Mouse (Mus musculus) right cerebral cortex, postnatal 36 days (tissue): ENCODE data around the gene Irf4.
A peak's percentile ranks its signal among the peaks of the same experiment; 100 is the strongest.

ENCODE experiments used
- DNase-seq, 2 experiments: peaks; one replicate each; pipeline ENCODE4 v3.0.0; 2022; ENCODE audit warnings: low spot score in 2 of 2, mixed read lengths in 1 of 2

The Irf4 gene

DNA sequence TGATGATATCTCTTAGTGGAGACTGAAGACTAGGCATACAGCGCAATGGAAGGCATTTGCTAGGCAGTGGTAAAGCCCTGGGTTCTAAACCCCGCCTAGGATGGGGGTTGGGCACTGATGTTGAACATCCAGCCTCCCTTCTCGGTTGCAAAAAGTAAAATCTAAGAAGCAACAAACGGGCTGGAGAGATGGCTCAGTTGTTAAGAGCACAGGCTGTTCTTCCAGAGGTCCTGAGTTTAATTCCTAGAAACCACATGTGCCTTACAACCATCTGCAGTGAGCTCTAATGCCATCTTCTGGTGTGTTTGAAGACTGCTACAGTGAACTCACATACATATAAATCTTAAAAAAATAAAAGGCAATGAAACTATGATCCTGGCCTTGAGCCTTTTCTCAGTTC is 13.2 kb downstream of the Irf4 start:
- no peak for DNase-seq

GRCm38 (mm10) chr13:30764014-30764740 is 15.2 kb downstream of the Irf4 start:
- DNase-seq, result no peak

- DNase-seq, result no peak
Observed at GRCm38 (mm10) chr13:30765906-30766305, 16.9 kb downstream of the Irf4 start.

DNA sequence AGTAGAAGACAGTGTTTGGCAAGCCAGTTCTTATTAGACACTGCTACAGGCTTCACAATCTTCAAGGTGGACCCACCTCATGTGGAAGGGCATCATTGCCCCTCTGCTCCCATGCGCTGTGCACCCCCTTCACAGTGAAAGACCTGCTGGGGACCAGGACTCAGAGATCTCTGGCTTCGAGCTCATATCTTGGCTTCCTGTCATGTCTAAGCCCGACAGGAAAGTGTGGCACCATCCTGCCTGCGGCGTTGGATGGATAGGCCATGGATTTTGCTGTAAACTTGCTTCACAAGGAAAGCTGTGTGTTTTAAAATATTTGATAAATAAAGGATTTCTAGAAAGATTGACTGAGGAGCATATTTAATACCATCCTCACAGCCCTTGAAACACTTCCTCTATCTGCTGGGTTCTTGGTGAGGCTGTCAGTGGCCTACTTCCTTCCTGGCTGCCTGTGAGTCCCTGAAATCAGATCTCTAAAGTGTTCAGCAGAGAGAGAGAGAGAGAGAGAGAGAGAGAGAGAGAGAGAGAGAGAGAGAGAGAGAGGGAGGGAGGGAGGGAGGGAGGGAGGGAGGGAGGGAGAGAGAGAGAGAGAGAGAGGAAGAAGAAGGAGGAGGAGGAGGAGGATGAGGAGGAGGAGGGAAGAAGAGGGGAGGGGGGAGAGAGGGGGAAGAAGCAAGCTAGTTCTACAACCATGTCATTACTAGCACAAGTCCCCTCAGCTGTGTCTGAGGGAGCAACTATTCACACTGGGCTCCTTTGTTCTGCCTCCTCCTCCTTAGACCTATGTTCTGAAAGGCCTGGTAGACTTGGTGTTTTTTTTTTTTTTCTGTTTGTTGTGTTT is 17.8 kb downstream of the Irf4 start:
- no peak for DNase-seq

DNA sequence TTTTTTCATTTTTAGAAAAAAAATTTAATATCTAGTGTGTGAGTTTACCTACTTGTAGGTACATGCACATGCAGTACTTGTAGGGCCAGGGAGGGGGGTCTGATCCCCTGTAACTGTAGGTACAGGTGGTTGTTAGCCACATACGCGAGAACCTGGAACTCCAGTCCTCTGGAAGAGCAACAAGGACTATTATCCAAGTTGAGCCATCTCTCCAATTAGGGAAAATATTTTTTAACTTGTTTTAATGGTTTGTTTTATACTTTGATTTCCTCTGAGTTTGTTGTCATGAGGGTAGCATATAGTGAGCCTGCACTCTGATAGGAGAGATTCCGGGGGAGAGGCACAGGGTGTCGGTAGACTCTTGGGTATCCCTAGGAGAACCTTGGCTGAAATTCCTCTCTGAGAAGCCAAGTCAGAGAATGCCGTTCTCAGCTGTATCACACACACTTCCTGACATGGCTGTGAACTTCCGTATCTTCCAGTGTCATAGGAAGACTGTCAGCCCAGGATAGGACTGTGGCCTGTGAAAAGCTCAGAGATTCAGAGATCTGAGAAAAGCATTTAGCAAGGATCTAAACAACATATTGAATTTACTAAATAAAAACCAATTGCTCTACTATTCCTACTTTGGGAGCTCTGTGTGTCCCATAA is 18.6 kb downstream of the Irf4 start:
- no peak for DNase-seq

DNA sequence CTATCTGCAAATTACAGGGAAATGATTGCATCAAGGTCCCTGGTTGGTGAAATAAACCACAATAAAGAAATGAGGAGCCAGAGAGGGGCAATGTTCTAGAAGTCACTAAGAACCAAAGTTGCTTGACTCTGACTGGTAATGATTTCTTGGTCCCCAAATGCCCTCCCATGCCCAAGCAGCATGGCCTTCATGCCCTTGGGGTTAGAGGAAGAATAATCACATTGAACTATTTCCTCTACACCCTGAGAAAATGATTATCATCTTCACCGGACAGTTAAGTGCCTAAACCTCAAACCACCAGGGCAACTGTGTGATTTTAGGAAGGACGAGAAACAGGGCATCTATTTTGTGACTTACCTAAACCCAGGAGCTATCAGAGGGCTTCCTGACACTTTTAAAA is 27.0 kb downstream of the Irf4 start:
- no peak for DNase-seq

DNA sequence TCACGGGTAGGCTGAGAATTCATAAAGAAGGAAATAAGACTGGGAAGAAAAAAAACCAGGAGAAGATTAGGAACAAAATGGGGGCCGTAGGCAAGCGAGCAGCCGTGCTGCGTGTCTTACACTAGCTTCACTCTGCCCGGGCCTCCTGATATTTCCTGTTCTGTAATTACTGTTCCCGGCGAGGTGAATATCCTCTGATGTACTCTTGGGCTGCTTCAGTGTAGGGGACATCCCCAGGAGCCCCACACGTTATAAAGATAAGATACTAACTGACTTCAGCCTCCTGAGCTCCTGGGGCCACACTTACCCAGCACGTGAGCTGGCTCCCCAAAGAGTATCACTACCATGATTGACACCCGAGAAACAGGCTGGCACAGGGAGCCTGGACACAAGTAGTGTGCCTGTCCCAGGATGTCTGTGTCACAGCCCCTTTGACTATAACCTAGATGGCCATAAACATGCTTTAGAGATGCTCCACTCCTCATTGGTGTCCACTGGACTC is 28.7 kb downstream of the Irf4 start:
- no peak for DNase-seq

- DNase-seq, result no peak
Observed at GRCm38 (mm10) chr13:30781905-30782304, 32.9 kb downstream of the Irf4 start.

GRCm38 (mm10) chr13:30782419-30782818 is 33.4 kb downstream of the Irf4 start:
- no peak for DNase-seq

GRCm38 (mm10) chr13:30785423-30786040 is 36.5 kb downstream of the Irf4 start:
- DNase-seq, result no peak

GRCm38 (mm10) chr13:30786235-30787035 is 37.4 kb downstream of the Irf4 start:
- peak; percentile 75 to 89 for DNase-seq

DNA sequence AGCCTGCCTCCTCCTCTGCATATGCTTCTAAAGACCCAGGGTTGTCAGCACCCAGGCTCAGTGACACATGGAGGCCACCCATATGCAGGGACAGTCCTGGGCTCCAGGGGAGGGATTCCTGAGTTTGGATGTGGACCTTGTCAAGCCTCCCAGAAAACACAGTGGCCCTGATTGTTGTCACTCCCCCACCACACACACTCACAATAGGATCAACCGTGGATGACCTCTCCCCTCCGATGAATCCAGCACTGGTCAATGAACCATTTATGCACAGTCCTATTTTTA is 38.0 kb downstream of the Irf4 start:
- DNase-seq, result no peak

DNA sequence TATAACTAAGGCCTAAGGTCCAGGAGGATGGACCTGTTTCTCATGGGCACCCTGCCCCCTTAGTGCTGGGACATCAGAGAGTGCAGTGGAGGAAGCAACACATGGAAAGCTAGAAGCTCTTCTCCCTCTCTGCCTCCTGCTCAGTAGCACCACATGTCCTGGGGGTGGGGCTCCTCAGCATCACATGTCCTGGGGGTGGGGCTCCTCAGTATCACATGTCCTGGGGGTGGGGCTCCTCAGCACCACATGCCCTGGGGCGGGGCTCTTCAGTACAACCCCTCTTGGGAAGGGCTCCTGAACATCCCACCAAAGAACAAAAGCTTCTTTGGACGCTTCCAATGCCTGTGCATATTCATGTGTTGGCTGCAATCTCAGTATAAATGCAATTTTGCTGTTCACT is 38.5 kb downstream of the Irf4 start:
- DNase-seq, result no peak

DNA sequence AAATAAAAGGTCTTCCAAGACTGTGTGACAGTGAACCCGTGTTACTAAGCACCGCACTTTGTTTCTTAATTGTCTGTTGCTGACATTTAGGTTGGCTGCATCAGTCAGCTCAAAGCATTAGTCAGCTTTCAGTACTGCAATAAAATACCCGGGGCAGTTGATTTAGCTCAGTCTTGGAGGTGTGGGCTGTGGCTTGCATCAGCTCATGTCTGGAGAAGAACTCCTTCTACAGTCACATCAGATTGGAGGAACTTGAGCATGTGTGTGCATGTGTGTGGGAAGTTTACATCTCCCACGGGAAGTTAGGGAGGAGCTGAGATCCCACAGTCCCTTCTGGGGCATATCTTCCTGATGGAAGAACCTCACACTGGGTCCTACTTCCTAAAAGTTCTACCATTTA is 38.9 kb downstream of the Irf4 start:
- DNase-seq, result no peak

DNA sequence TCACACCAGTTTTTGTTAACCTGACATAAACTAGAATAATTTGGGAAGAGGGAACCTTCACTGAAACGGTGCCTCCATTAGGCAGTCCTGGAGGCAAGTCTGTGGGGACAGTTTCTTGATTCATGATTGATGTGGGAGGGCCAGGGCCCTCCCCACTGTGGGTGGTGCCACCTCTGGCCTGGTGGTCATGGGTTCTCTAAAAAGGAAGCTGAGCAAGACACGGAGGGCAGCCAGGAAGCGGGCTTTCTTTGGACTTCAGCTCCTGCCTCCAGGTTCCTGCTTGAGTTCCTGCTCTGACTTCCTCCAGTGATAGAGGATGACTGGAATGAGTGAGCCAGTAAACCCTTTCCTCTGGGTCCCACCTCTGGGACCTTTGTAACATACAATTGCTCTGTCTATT is 39.4 kb downstream of the Irf4 start:
- DNase-seq, result no peak

DNA sequence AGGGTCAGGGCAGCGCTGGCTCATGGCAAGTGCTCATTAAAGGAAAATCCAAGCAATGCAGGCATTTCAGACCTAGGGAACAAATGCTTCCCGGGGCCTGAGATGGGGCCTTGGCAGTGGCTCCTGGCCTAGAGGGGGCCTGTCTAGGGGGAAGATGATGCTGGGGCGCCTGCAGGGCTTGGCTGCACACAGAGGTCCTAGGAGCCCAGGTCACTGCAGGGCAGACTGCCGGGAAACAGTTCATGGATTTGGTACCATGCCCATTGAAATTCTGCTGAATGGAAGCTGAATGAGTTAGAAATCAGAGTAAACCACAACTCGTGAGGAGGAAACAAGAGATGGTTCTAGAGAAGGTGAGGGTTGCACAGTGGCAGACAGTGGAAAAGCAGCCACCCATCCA is 41.0 kb downstream of the Irf4 start:
- DNase-seq, result no peak

- DNase-seq, result no peak
Observed at GRCm38 (mm10) chr13:30792308-30792707, 43.3 kb downstream of the Irf4 start.

DNA sequence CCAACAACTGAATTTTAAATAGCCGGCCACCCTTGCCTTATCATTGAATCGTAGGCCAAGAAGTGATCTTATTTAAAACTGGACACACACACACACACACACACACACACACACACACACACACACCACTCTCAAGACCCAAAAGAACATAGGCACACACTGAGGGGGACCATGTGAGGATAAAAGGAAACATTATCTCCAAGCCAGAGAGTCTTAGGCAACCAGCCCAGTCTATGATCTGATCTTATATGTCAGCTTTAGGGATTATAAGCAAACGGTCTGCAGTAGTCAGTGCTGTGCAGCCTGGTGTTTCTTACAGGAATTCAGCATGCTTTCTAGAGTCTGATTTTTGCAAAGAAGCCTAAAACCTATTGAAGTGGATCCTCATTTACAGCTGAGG is 43.7 kb downstream of the Irf4 start:
- no peak for DNase-seq

DNA sequence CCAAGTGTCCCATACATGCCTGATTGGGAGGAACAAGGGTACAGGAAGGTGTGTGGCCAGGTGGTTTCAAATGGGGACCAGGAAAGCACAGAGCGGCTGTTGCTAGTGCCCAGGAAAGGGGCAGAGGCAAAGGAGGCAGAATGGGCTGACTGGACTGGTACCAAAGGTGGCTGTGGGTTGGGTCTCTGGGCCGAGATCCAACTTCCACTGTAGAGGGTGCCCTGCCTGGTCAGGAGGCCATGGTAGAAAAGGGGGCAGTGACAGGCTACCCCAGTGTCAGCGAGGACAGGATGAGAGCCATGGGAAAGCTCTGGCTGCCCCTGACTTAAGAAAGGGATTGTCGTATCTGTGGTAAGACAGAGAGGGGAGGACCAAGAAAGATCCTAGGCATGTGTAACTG is 44.2 kb downstream of the Irf4 start:
- no peak for DNase-seq

DNA sequence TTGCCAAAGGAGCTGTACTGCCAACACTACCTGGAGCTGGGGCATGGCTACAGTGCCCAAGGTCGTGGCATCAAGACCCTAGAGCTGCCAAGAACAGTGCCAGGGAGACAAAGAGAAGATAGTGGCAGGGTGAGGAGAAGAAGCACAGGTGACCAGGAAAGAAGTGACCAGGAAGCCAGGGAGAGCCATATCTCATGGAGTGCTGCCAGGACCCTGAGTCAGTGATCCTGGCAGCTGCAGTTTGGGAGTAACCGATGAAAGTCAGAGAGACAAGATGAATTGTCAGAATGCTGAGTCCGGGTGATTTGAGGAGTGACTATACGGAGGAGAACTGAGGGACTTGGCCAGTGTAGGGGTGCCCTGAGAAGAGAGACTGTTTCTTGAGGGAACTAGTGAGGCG is 44.6 kb downstream of the Irf4 start:
- DNase-seq, result no peak

GRCm38 (mm10) chr13:30795960-30796359 is 46.9 kb downstream of the Irf4 start:
- no peak for DNase-seq

DNA sequence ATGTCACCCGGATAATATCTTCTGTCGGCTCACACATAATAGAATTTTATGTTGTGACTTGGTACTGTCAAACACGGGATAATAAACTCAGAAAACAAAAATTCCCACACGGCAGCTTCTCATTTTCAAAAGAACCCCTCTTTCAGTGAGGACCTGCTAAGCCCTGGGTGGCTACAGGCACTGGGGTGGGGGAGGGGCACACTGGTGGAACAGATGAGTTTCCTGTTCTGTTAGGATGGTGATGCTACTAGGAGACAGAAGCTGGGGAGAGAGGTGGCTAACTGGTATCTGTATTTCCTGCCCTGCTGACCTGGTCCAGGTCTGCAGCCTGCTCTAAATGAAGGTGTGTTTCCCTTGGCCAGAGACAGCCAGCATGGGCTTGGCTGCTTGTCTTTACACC is 52.9 kb downstream of the Irf4 start:
- no peak for DNase-seq
